Mouse (Mus musculus): Measurements from ENCODE around the gene Slc26a1. TPM values are rescaled to one million over a fixed set of nuclear protein-coding genes. Genes with fewer than 3 reads are reported as not detected.

Gene Slc26a1
- polyA plus RNA-seq (2014; fragmentation: Nextera tagmentation; extraction: Ambion mirVana) = 0.80 and 1.5 TPM in 2 replicates

GRCm38 (mm10) chr5:108675251-108675816 lies at the start of gene Slc26a1:
Gene Slc26a1, minus strand, starts transcription at chr5:108675569.
- H3K27me3 ChIP-seq (ENCODE audit: control insufficient read depth, insufficient read depth, low read length) = no peaks in the 10 kb centered on the region
- 0 out of 2 replicates have a peak, but pooled peaks cover 4% of the 10 kb centered on the region for H3K36me3 ChIP-seq (ENCODE audit: control insufficient read depth, insufficient read depth, low read length)
- no peak within 1 kb of the TSS for H3K4me2 ChIP-seq (replicated peaks; ENCODE audit: low read depth, low read length)
- no peak within 1 kb of the TSS for H3K27ac ChIP-seq (ENCODE audit: low read depth, low read length)
- H3K9ac ChIP-seq (ENCODE audit: low read depth, low read length) = no peak within 1 kb of the TSS
- H3K4me1 ChIP-seq (ENCODE audit: control insufficient read depth, insufficient read depth, low read length) = peaks cover 2% of the 10 kb centered on the region; the same call in 1 of the 2 replicates
- no peaks in the 10 kb centered on the region for H3K9me3 ChIP-seq (ENCODE audit: control insufficient read depth, low read length)
- 71% methylated on average over 9 of the region's 9 CpGs for WGBS
- H3K4me3 ChIP-seq (ENCODE audit: low read length) = no peak within 1 kb of the TSS
- no peak for ATAC-seq (ENCODE audit: low FRiP score, low TSS enrichment)

- no peak overlapping the region for H3K4me3 ChIP-seq (ENCODE audit: low read length)
- H3K36me3 ChIP-seq (ENCODE audit: control insufficient read depth, insufficient read depth, low read length) = no peaks in the 10 kb centered on the region
- 58% methylated on average over 2 of the region's 2 CpGs for WGBS
- no peak for ATAC-seq (ENCODE audit: low FRiP score, low TSS enrichment)
- no peaks in the 10 kb centered on the region for H3K9me3 ChIP-seq (ENCODE audit: control insufficient read depth, low read length)
- H3K9ac ChIP-seq (ENCODE audit: low read depth, low read length) = no peak overlapping the region
- no peak overlapping the region for H3K27ac ChIP-seq (ENCODE audit: low read depth, low read length)
- H3K4me1 ChIP-seq (ENCODE audit: control insufficient read depth, insufficient read depth, low read length) = no peaks in the 10 kb centered on the region
- no peak overlapping the region for H3K4me2 ChIP-seq (replicated peaks; ENCODE audit: low read depth, low read length)
- no peaks in the 10 kb centered on the region for H3K27me3 ChIP-seq (ENCODE audit: control insufficient read depth, insufficient read depth, low read length)
These were observed 48.6 kb upstream of the Slc26a1 start for GRCm38 (mm10) chr5:108724006-108724405.

GRCm38 (mm10) chr5:108719761-108720160 lies 44.4 kb upstream of the Slc26a1 start:
- H3K9ac ChIP-seq (ENCODE audit: low read depth, low read length) = no peak overlapping the region
- no peaks in the 10 kb centered on the region for H3K36me3 ChIP-seq (ENCODE audit: control insufficient read depth, insufficient read depth, low read length)
- H3K27ac ChIP-seq (ENCODE audit: low read depth, low read length) = no peak overlapping the region
- no peak overlapping the region for H3K4me3 ChIP-seq (ENCODE audit: low read length)
- H3K27me3 ChIP-seq (ENCODE audit: control insufficient read depth, insufficient read depth, low read length) = no peaks in the 10 kb centered on the region
- no peak overlapping the region for H3K4me2 ChIP-seq (replicated peaks; ENCODE audit: low read depth, low read length)
- 69% methylated on average over 7 of the region's 7 CpGs for WGBS
- no peak for ATAC-seq (ENCODE audit: low FRiP score, low TSS enrichment)
- peaks cover 4% of the 10 kb centered on the region; the same call in 1 of the 2 replicates for H3K4me1 ChIP-seq (ENCODE audit: control insufficient read depth, insufficient read depth, low read length)
- H3K9me3 ChIP-seq (ENCODE audit: control insufficient read depth, low read length) = no peaks in the 10 kb centered on the region

- Histone ChIP-seq H3K36me3 (ENCODE audit: control insufficient read depth, insufficient read depth, low read length) (no peaks in the 10 kb centered on the region), H3K9me3 (ENCODE audit: control insufficient read depth, low read length) (no peaks in the 10 kb centered on the region), H3K4me2 (replicated peaks; ENCODE audit: low read depth, low read length) (no peak overlapping the region), H3K4me1 (ENCODE audit: control insufficient read depth, insufficient read depth, low read length) (peaks cover 4% of the 10 kb centered on the region; the same call in 1 of the 2 replicates), H3K9ac (ENCODE audit: low read depth, low read length) (no peak overlapping the region), H3K27ac (ENCODE audit: low read depth, low read length) (no peak overlapping the region), H3K4me3 (ENCODE audit: low read length) (no peak overlapping the region), H3K27me3 (ENCODE audit: control insufficient read depth, insufficient read depth, low read length) (no peaks in the 10 kb centered on the region)
- 36% methylated on average over 4 of the region's 4 CpGs for WGBS
- ATAC-seq (ENCODE audit: low FRiP score, low TSS enrichment) = no peak
These were observed 42.7 kb upstream of the Slc26a1 start for GRCm38 (mm10) chr5:108718051-108718450.

- no peak overlapping the region for H3K4me3 ChIP-seq (ENCODE audit: low read length)
- WGBS = 89% methylated on average over 1 of the region's 1 CpGs
- H3K27me3 ChIP-seq (ENCODE audit: control insufficient read depth, insufficient read depth, low read length) = no peaks in the 10 kb centered on the region
- peaks cover 4% of the 10 kb centered on the region; the same call in 1 of the 2 replicates for H3K4me1 ChIP-seq (ENCODE audit: control insufficient read depth, insufficient read depth, low read length)
- no peak overlapping the region for H3K9ac ChIP-seq (ENCODE audit: low read depth, low read length)
- no peaks in the 10 kb centered on the region for H3K36me3 ChIP-seq (ENCODE audit: control insufficient read depth, insufficient read depth, low read length)
- H3K4me2 ChIP-seq (replicated peaks; ENCODE audit: low read depth, low read length) = no peak overlapping the region
- no peak for ATAC-seq (ENCODE audit: low FRiP score, low TSS enrichment)
- no peak overlapping the region for H3K27ac ChIP-seq (ENCODE audit: low read depth, low read length)
- H3K9me3 ChIP-seq (ENCODE audit: control insufficient read depth, low read length) = no peaks in the 10 kb centered on the region
These were observed 40.6 kb upstream of the Slc26a1 start for GRCm38 (mm10) chr5:108715974-108716373.

- 50% methylated on average over 6 of the region's 6 CpGs for WGBS
- no peaks in the 10 kb centered on the region for H3K9me3 ChIP-seq (ENCODE audit: control insufficient read depth, low read length)
- no peaks in the 10 kb centered on the region for H3K27me3 ChIP-seq (ENCODE audit: control insufficient read depth, insufficient read depth, low read length)
- no peak for ATAC-seq (ENCODE audit: low FRiP score, low TSS enrichment)
- H3K9ac ChIP-seq (ENCODE audit: low read depth, low read length) = no peak overlapping the region
- H3K36me3 ChIP-seq (ENCODE audit: control insufficient read depth, insufficient read depth, low read length) = no peaks in the 10 kb centered on the region
- H3K4me1 ChIP-seq (ENCODE audit: control insufficient read depth, insufficient read depth, low read length) = peaks cover 4% of the 10 kb centered on the region; the same call in 1 of the 2 replicates
- H3K4me3 ChIP-seq (ENCODE audit: low read length) = no peak overlapping the region
- no peak overlapping the region for H3K27ac ChIP-seq (ENCODE audit: low read depth, low read length)
- H3K4me2 ChIP-seq (replicated peaks; ENCODE audit: low read depth, low read length) = no peak overlapping the region
These were observed 38.8 kb upstream of the Slc26a1 start for GRCm38 (mm10) chr5:108714149-108714548.

GRCm38 (mm10) chr5:108713691-108714090 lies 38.3 kb upstream of the Slc26a1 start:
- no peak overlapping the region for H3K4me3 ChIP-seq (ENCODE audit: low read length)
- H3K9ac ChIP-seq (ENCODE audit: low read depth, low read length) = no peak overlapping the region
- no peaks in the 10 kb centered on the region for H3K27me3 ChIP-seq (ENCODE audit: control insufficient read depth, insufficient read depth, low read length)
- no peak overlapping the region for H3K27ac ChIP-seq (ENCODE audit: low read depth, low read length)
- ATAC-seq (ENCODE audit: low FRiP score, low TSS enrichment) = no peak
- H3K4me1 ChIP-seq (ENCODE audit: control insufficient read depth, insufficient read depth, low read length) = peaks cover 4% of the 10 kb centered on the region; the same call in 1 of the 2 replicates
- H3K4me2 ChIP-seq (replicated peaks; ENCODE audit: low read depth, low read length) = no peak overlapping the region
- H3K9me3 ChIP-seq (ENCODE audit: control insufficient read depth, low read length) = no peaks in the 10 kb centered on the region
- H3K36me3 ChIP-seq (ENCODE audit: control insufficient read depth, insufficient read depth, low read length) = no peaks in the 10 kb centered on the region

GRCm38 (mm10) chr5:108713096-108713495 lies 37.7 kb upstream of the Slc26a1 start:
- 89% methylated on average over 2 of the region's 2 CpGs for WGBS
- H3K9ac ChIP-seq (ENCODE audit: low read depth, low read length) = no peak overlapping the region
- peaks cover 4% of the 10 kb centered on the region; the same call in 1 of the 2 replicates for H3K4me1 ChIP-seq (ENCODE audit: control insufficient read depth, insufficient read depth, low read length)
- H3K27me3 ChIP-seq (ENCODE audit: control insufficient read depth, insufficient read depth, low read length) = no peaks in the 10 kb centered on the region
- peaks cover 2% of the 10 kb centered on the region; the same call in 1 of the 2 replicates for H3K36me3 ChIP-seq (ENCODE audit: control insufficient read depth, insufficient read depth, low read length)
- no peak overlapping the region for H3K27ac ChIP-seq (ENCODE audit: low read depth, low read length)
- ATAC-seq (ENCODE audit: low FRiP score, low TSS enrichment) = no peak
- H3K9me3 ChIP-seq (ENCODE audit: control insufficient read depth, low read length) = no peaks in the 10 kb centered on the region
- no peak overlapping the region for H3K4me2 ChIP-seq (replicated peaks; ENCODE audit: low read depth, low read length)
- H3K4me3 ChIP-seq (ENCODE audit: low read length) = no peak overlapping the region

- 74% methylated on average over 5 of the region's 6 CpGs for WGBS
- Histone ChIP-seq H3K4me2 (replicated peaks; ENCODE audit: low read depth, low read length) (no peak overlapping the region), H3K9me3 (ENCODE audit: control insufficient read depth, low read length) (no peaks in the 10 kb centered on the region), H3K27ac (ENCODE audit: low read depth, low read length) (no peak overlapping the region), H3K4me1 (ENCODE audit: control insufficient read depth, insufficient read depth, low read length) (no peaks in the 10 kb centered on the region), H3K9ac (ENCODE audit: low read depth, low read length) (no peak overlapping the region), H3K4me3 (ENCODE audit: low read length) (no peak overlapping the region), H3K27me3 (ENCODE audit: control insufficient read depth, insufficient read depth, low read length) (no peaks in the 10 kb centered on the region), H3K36me3 (ENCODE audit: control insufficient read depth, insufficient read depth, low read length) (peaks cover 4% of the 10 kb centered on the region; the same call in 1 of the 2 replicates)
- ATAC-seq (ENCODE audit: low FRiP score, low TSS enrichment) = no peak
These were observed 36.6 kb upstream of the Slc26a1 start for GRCm38 (mm10) chr5:108711968-108712367.
